In the genomic region with DNA sequence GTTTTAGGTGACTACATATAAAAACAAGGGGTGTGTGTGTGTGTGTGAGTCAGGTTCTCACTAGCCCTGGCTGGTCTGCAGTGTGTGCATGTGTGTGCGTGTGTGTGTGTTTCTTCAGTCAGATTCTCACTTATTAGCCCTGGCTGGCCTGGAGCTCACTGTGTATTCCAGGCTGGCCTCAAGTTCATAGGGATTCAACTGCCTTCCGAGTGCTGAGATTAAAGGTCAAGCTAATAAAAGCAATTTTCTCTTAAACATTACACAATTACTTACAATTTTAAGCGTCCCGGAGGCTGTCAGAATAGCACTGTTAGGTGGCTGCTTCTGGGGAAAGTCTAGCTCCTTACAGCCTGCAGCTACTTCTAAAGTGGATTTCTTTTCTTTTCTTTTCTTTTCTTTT, we compare ENCODE assay signal across 9 mouse cellular contexts. TPM values are rescaled to one million over a fixed set of nuclear protein-coding genes. Genes with fewer than 3 reads are reported as not detected.
DNase-seq lines count a peak whose midpoint lies in the region; ATAC-seq and TF ChIP-seq lines count a peak whose summit lies in the region.
"Had no signal": no experiment of that assay in that cellular context is flagged by ENCODE, and none has a peak within 500 bp of the region (broad histone marks: within the 10 kb centered on the region; RNA-seq: fewer than 3 reads in every experiment).

Angptl1 (plus strand) TSS at position 386 of the 400 bp plus-strand sequence.

- peaks cover 3% of the 10 kb centered on the region; the same call in 1 of the 2 replicates for H3K4me1 ChIP-seq in cortical plate, adult 2 months (ENCODE audit: control insufficient read depth, insufficient read depth, low read length)
- 0 out of 2 replicates have a peak, but pooled peaks cover 5% of the 10 kb centered on the region for H3K4me1 ChIP-seq in hindbrain, embryonic 14.5 days (replicated peaks; ENCODE audit: control insufficient read depth, insufficient read depth, low read length)
- H3K4me1 ChIP-seq in limb, embryonic 15.5 days, result peaks cover 32% of the 10 kb centered on the region

- peak within 1 kb of the TSS; percentile 28; the same call in 1 of the 2 replicates for H3K4me2 ChIP-seq in hindbrain, embryonic 14.5 days (replicated peaks)
- peak within 1 kb of the TSS; percentile 36 for H3K4me2 ChIP-seq in limb, embryonic 15.5 days

- no peaks in the 10 kb centered on the region for H3K9me3 ChIP-seq in hindbrain, embryonic 14.5 days (ENCODE audit: control insufficient read depth, low read length)
- no peaks in the 10 kb centered on the region for H3K9me3 ChIP-seq in limb, embryonic 15.5 days

- H3K27me3 ChIP-seq in hindbrain, embryonic 14.5 days (ENCODE audit: control insufficient read depth, insufficient read depth, low read length), result no peaks in the 10 kb centered on the region
- H3K27me3 ChIP-seq in limb, embryonic 15.5 days, result no peaks in the 10 kb centered on the region

- intact Hi-C loops in left cerebral cortex, postnatal 14 days (cut with DNase I), result no loop called here

- no peak for TF ChIP-seq CTCF in cortical plate, adult 2 months (IDR thresholded peaks at IDR 0.05; ENCODE audit: extremely low read depth, insufficient read depth, low read length)

- WGBS in hindbrain, embryonic 14.5 days, result 55% methylated on average over 4 of the region's 4 CpGs
- WGBS in limb, embryonic 15.5 days, result 25% methylated on average over 4 of the region's 4 CpGs

- DNase-seq in gastrocnemius, postnatal 4 days (ENCODE audit: low spot score in 2 of 2), result no peak
- no peak for DNase-seq in gastrocnemius, adult 8-10 months (ENCODE audit: low spot score in 2 of 2)
- DNase-seq in hindbrain, embryonic 14.5 days (ENCODE audit: low spot score), result no peak
- no peak for DNase-seq in left cerebral cortex, postnatal 14 days (ENCODE audit: low spot score in 2 of 2)
- DNase-seq: spleen, adult 18-20 months had no signal

- peak within 1 kb of the TSS; percentile 8; the same call in 1 of the 2 replicates for H3K4me3 ChIP-seq in cortical plate, adult 2 months (ENCODE audit: insufficient read depth, low read length)
- no peak within 1 kb of the TSS for H3K4me3 ChIP-seq in hindbrain, embryonic 14.5 days (replicated peaks; ENCODE audit: low read length)
- H3K4me3 ChIP-seq in limb, embryonic 15.5 days, result peak within 1 kb of the TSS; percentile 42

- H3K36me3 ChIP-seq in hindbrain, embryonic 14.5 days (replicated peaks; ENCODE audit: control insufficient read depth, insufficient read depth), result no peaks in the 10 kb centered on the region
- H3K36me3 ChIP-seq in limb, embryonic 15.5 days, result no peaks in the 10 kb centered on the region

- no peak for TF ChIP-seq POLR2A in cortical plate, adult 2 months (IDR thresholded peaks at IDR 0.05; ENCODE audit: extremely low read depth, insufficient read depth, low read length)

- no peak within 1 kb of the TSS for H3K9ac ChIP-seq in hindbrain, embryonic 14.5 days
- peak within 1 kb of the TSS; percentile 47 for H3K9ac ChIP-seq in limb, embryonic 15.5 days

- H3K27ac ChIP-seq in cortical plate, adult 2 months (ENCODE audit: insufficient read depth, low read length), result no peak within 1 kb of the TSS
- no peak within 1 kb of the TSS; the same call in 1 of the 2 replicates for H3K27ac ChIP-seq in hindbrain, embryonic 14.5 days
- peak within 1 kb of the TSS; percentile 87 for H3K27ac ChIP-seq in limb, embryonic 15.5 days

- no peak for ATAC-seq in hindbrain, embryonic 14.5 days (ENCODE audit: low FRiP score)
- ATAC-seq in limb, embryonic 15.5 days (ENCODE audit: insufficient number of reproducible peaks, low FRiP score, low TSS enrichment, low read depth), result no peak
- ATAC-seq in activated CD4-positive, CD25-positive, alpha-beta regulatory T cell, adult 4 months, result no peak
- ATAC-seq in inflammation-experienced regulatory T-cells, adult 6 months, result no peak

RNA-seq across cellular contexts. Expression of gene Angptl1, which starts in this region (rescaled TPM):
- total RNA-seq in gastrocnemius, postnatal 4 days (2021), result 10 to 100 TPM; 80.8 to 88.8 TPM
- 1 to 10 TPM; 4.5 to 6.4 (median 5.9) TPM for total RNA-seq in gastrocnemius, adult 8-10 months (2022)
- polyA plus RNA-seq in cortical plate, adult 2 months (2012; rRNA removed), result 0.67 and 0.81 TPM in 2 replicates
- polyA plus RNA-seq in hindbrain, embryonic 14.5 days (2014; fragmentation: Nextera tagmentation; extraction: Ambion mirVana), result 2.2 and 3.6 TPM in 2 replicates
- polyA plus RNA-seq in limb, embryonic 15.5 days (2015; fragmentation: Nextera tagmentation; extraction: Ambion mirVana), result 90.5 and 96.3 TPM in 2 replicates
- 1 to 10 TPM in 1 of 2 experiments, under 1 TPM in 1; 0.87 to 1.4 TPM for total RNA-seq in left cerebral cortex, postnatal 14 days (2021)
- under 1 TPM; 0.74 to 0.83 TPM for polyA plus RNA-seq in activated CD4-positive, CD25-positive, alpha-beta regulatory T cell, adult 4 months (2017; shearing (Covaris generic))
- polyA plus RNA-seq in inflammation-experienced regulatory T-cells, adult 6 months (2017; shearing (Covaris generic)), result 1 to 10 TPM in 2 of 3 experiments, under 1 TPM in 1; 0.50 to 1.9 (median 1.6) TPM

Comparison
In these comparisons a context has a peak if more than half of its experiments do, and no peak if none do; other contexts are left out.
1. RNA of gene Angptl1 (total RNA-seq): 80.8 to 88.8 TPM in gastrocnemius, postnatal 4 days; 4.5 to 6.4 TPM in gastrocnemius, adult 8-10 months and 0.87 to 1.4 TPM in left cerebral cortex, postnatal 14 days; every median in the first group is over 10 times any median in the second.
2. RNA of gene Angptl1 (polyA plus RNA-seq): 90.5 to 96.3 TPM in limb, embryonic 15.5 days; 2.2 to 3.6 TPM in hindbrain, embryonic 14.5 days, 0.50 to 1.9 TPM in inflammation-experienced regulatory T-cells, adult 6 months, 0.74 to 0.83 TPM in activated CD4-positive, CD25-positive, alpha-beta regulatory T cell, adult 4 months and 0.67 to 0.81 TPM in cortical plate, adult 2 months; every median in the first group is over 10 times any median in the second.